Mouse (Mus musculus) testis, adult 2 months (tissue): ENCODE results near the gene Plagl2. TPM values are rescaled to one million over a fixed set of nuclear protein-coding genes. Genes with fewer than 3 reads are reported as not detected.

Experiments
- H3K27ac ChIP-seq: fragments of 200-500 bp; 2 replicates; pipeline ENCODE4 v1.5.1; 2012; ENCODE audit warnings: low read depth, low read length; ENCODE audit not compliant: control insufficient read depth, insufficient read depth
- H3K27me3 ChIP-seq: fragments of 200-500 bp; 2 replicates; pipeline ENCODE4 v1.6.1; 2012; ENCODE audit warnings: mild to moderate bottlenecking, low read length, moderate library complexity; ENCODE audit not compliant: control insufficient read depth, insufficient read depth
- H3K36me3 ChIP-seq: fragments of 200-500 bp; 2 replicates; pipeline ENCODE4 v1.6.1; 2012; ENCODE audit warnings: mild to moderate bottlenecking, low read length; ENCODE audit not compliant: control insufficient read depth, insufficient read depth
- H3K4me1 ChIP-seq: fragments of 200-500 bp; 2 replicates; pipeline ENCODE4 v1.6.1; 2012; ENCODE audit warnings: low read length; ENCODE audit not compliant: control insufficient read depth, insufficient read depth
- H3K4me3 ChIP-seq: fragments of 200-500 bp; 2 replicates; pipeline ENCODE4 v1.5.1; 2012; ENCODE audit warnings: low read depth, mild to moderate bottlenecking, low read length, moderate library complexity, mixed read lengths; ENCODE audit not compliant: control insufficient read depth
- CTCF ChIP-seq: fragments of 200-500 bp; IDR thresholded peaks from 2 replicates; pipeline ENCODE4 v1.5.1; 2012; ENCODE audit warnings: low read depth, mild to moderate bottlenecking, inconsistent platforms, low read length, moderate library complexity; ENCODE audit not compliant: control insufficient read depth, insufficient read depth, insufficient replicate concordance
- POLR2A ChIP-seq: fragments of 200-500 bp; IDR thresholded peaks from 2 replicates; pipeline ENCODE4 v1.6.1; 2012; ENCODE audit warnings: low read depth, mild to moderate bottlenecking, inconsistent platforms, low read length, moderate library complexity; ENCODE audit not compliant: control insufficient read depth
- polyA plus RNA-seq: library from polyadenylated mRNA; depleted of rRNA; stranded (reverse); fragments of >200 nt; gene quantifications from 2 replicates; pipeline ENCODE4 v1.2.3, GENCODE M21; 2012

The Plagl2 gene
- polyA plus RNA-seq, 1 experiment: 17.3 TPM

- Histone ChIP-seq H3K4me3 (no peak overlapping the region), H3K4me1 (no peaks in the 10 kb centered on the region), H3K36me3 (no peaks in the 10 kb centered on the region), H3K27ac (no peak overlapping the region), H3K27me3 (no peaks in the 10 kb centered on the region)
- no peak for TF ChIP-seq CTCF
- no peak for TF ChIP-seq POLR2A
Observed at GRCm38 (mm10) chr2:153256604-153257003, 15.4 kb upstream of the Plagl2 start.

GRCm38 (mm10) chr2:153249751-153250150 is 8.5 kb upstream of the Plagl2 start:
- TF ChIP-seq POLR2A (no peak), CTCF (no peak)
- Histone ChIP-seq H3K27me3 (no peaks in the 10 kb centered on the region), H3K36me3 (peaks cover 2% of the 10 kb centered on the region; the same call in 1 of the 2 replicates), H3K4me1 (no peaks in the 10 kb centered on the region), H3K4me3 (no peak overlapping the region), H3K27ac (no peak overlapping the region)

- Histone ChIP-seq H3K27ac (no peak overlapping the region), H3K36me3 (peaks cover 2% of the 10 kb centered on the region; the same call in 1 of the 2 replicates), H3K4me1 (peaks cover 11% of the 10 kb centered on the region), H3K4me3 (peak overlapping the region; percentile 36; the same call in 1 of the 2 replicates), H3K27me3 (no peaks in the 10 kb centered on the region)
- TF ChIP-seq POLR2A: no peak
- TF ChIP-seq CTCF: no peak
Observed at GRCm38 (mm10) chr2:153242156-153242555, 930 bp upstream of the Plagl2 start.

DNA sequence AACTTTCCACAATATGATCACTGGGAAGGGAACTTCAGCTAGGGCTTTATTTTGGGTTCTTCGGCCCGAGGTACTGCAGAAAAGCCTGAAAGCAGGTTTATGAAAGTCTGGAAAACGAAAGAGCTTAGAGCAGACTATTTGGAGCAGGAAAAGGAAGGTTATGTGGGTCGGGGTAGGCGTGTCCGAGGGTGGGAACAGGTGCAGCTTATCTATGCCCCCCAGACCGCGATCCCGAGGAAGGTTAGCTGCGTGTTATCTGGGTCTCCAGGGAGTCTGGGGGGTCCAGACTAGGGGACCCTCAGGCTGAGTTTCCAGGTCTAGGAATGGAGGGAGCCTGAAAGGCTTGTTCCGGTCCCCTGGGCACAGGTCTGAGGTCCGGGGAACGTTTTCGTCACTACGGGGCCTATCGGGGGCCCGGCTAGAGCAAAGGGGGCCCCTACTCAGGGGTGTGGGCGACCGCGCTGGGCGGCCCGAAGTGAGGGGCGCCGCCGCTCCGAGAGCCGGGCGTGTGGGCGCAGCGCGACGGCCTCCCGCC is 458 bp downstream of the Plagl2 start:
- no peaks in the 10 kb centered on the region for H3K27me3 ChIP-seq
- H3K4me3 ChIP-seq: peak overlapping the region; percentile 97
- peak overlapping the region; percentile 86 for H3K27ac ChIP-seq
- no peak for TF ChIP-seq CTCF
- no peak for TF ChIP-seq POLR2A
- peaks cover 2% of the 10 kb centered on the region; the same call in 1 of the 2 replicates for H3K36me3 ChIP-seq
- H3K4me1 ChIP-seq: peaks cover 11% of the 10 kb centered on the region

- Histone ChIP-seq H3K4me3 (peak overlapping the region; percentile 97), H3K36me3 (peaks cover under 1% of the 10 kb centered on the region; the same call in 1 of the 2 replicates), H3K4me1 (peaks cover 11% of the 10 kb centered on the region), H3K27ac (peak overlapping the region; percentile 86), H3K27me3 (no peaks in the 10 kb centered on the region)
- no peak for TF ChIP-seq CTCF
- no peak for TF ChIP-seq POLR2A
Observed at GRCm38 (mm10) chr2:153239860-153240480, 1.3 kb downstream of the Plagl2 start.

GRCm38 (mm10) chr2:153239021-153239859 is 2.0 kb downstream of the Plagl2 start:
- TF ChIP-seq POLR2A: no peak
- TF ChIP-seq CTCF: no peak
- Histone ChIP-seq H3K36me3 (no peaks in the 10 kb centered on the region), H3K27me3 (no peaks in the 10 kb centered on the region), H3K4me3 (peak overlapping the region; percentile 97), H3K4me1 (peaks cover 11% of the 10 kb centered on the region), H3K27ac (no peak overlapping the region; the same call in 1 of the 2 replicates)

GRCm38 (mm10) chr2:153238406-153238805 is 2.8 kb downstream of the Plagl2 start:
- Histone ChIP-seq H3K27ac (no peak overlapping the region), H3K4me3 (no peak overlapping the region)

More at GRCm38 (mm10) chr2:153238406-153238805, 2.8 kb downstream of the Plagl2 start:
- H3K4me1 ChIP-seq: peaks cover 11% of the 10 kb centered on the region
- TF ChIP-seq POLR2A (no peak), CTCF (no peak)
- H3K36me3 ChIP-seq: no peaks in the 10 kb centered on the region
- H3K27me3 ChIP-seq: no peaks in the 10 kb centered on the region
